Mouse (Mus musculus) CD4-positive helper T cell, adult 2 months (primary cell): ENCODE measurements at regions not wholly inside any gene's neighbourhood (a gene's known extent, or its start where the extent isn't known, plus 50 kb on each side); places are given as distances from the start of the nearest gene placed in this dataset.
A peak's percentile ranks its signal among the peaks of the same experiment; 100 is the strongest.

Experiments
- DNase-seq: peaks from one replicate; pipeline ENCODE4 v3.0.0-alpha.2; 2012; ENCODE audit warnings: low read depth, missing footprints, low spot score

GRCm38 (mm10) chr11:111155023-111155422 is 89.1 kb downstream of the Kcnj2 start:
- DNase-seq: no peak

- no peak for DNase-seq
These were observed 89.8 kb downstream of the Kcnj2 start for GRCm38 (mm10) chr11:111155747-111156146.

- no peak for DNase-seq
These were observed 93.3 kb downstream of the Kcnj2 start for GRCm38 (mm10) chr11:111159299-111159698.

- DNase-seq: peak; percentile 0
These were observed 98.9 kb downstream of the Kcnj2 start for GRCm38 (mm10) chr11:111164907-111165306.

GRCm38 (mm10) chr11:111170174-111170800 is 104.3 kb downstream of the Kcnj2 start:
- no peak for DNase-seq

- DNase-seq: no peak
These were observed 107.6 kb downstream of the Kcnj2 start for GRCm38 (mm10) chr11:111173525-111173924.

- no peak for DNase-seq
These were observed 109.6 kb downstream of the Kcnj2 start for GRCm38 (mm10) chr11:111175566-111175965.

GRCm38 (mm10) chr11:111177516-111177915 is 111.6 kb downstream of the Kcnj2 start:
- no peak for DNase-seq

GRCm38 (mm10) chr11:111197422-111197821 is 131.5 kb downstream of the Kcnj2 start:
- DNase-seq: no peak

GRCm38 (mm10) chr11:111200512-111200911 is 134.5 kb downstream of the Kcnj2 start:
- DNase-seq: no peak

- DNase-seq: no peak
These were observed 136.8 kb downstream of the Kcnj2 start for GRCm38 (mm10) chr11:111202780-111203179.

- DNase-seq: no peak
These were observed 144.6 kb downstream of the Kcnj2 start for GRCm38 (mm10) chr11:111210565-111210964.

- DNase-seq: no peak
These were observed 146.2 kb downstream of the Kcnj2 start for GRCm38 (mm10) chr11:111212038-111212701.

- DNase-seq: no peak
These were observed 146.9 kb downstream of the Kcnj2 start for GRCm38 (mm10) chr11:111212702-111213328.

- DNase-seq: no peak
These were observed 149.0 kb downstream of the Kcnj2 start for GRCm38 (mm10) chr11:111215006-111215405.

GRCm38 (mm10) chr11:111223834-111224233 is 157.9 kb downstream of the Kcnj2 start:
- DNase-seq: no peak

GRCm38 (mm10) chr11:111227305-111227704 is 161.3 kb downstream of the Kcnj2 start:
- no peak for DNase-seq

- DNase-seq: no peak
These were observed 170.8 kb downstream of the Kcnj2 start for GRCm38 (mm10) chr11:111236741-111237140.

- DNase-seq: no peak
These were observed 173.8 kb downstream of the Kcnj2 start for GRCm38 (mm10) chr11:111239784-111240183.

GRCm38 (mm10) chr11:111252226-111252625 is 186.3 kb downstream of the Kcnj2 start:
- no peak for DNase-seq

- no peak for DNase-seq
These were observed 190.6 kb downstream of the Kcnj2 start for GRCm38 (mm10) chr11:111256596-111256995.

GRCm38 (mm10) chr11:111260691-111261383 is 194.9 kb downstream of the Kcnj2 start:
- DNase-seq: no peak
